Mouse (Mus musculus): ENCODE results near the gene Psme4. TPM values are rescaled to one million over a fixed set of nuclear protein-coding genes. Genes with fewer than 3 reads are reported as not detected.

Psme4 gene
- total and polyA plus RNA-seq, 2 experiments from 2014 or later, result 10.2 to 34.5 TPM

DNA sequence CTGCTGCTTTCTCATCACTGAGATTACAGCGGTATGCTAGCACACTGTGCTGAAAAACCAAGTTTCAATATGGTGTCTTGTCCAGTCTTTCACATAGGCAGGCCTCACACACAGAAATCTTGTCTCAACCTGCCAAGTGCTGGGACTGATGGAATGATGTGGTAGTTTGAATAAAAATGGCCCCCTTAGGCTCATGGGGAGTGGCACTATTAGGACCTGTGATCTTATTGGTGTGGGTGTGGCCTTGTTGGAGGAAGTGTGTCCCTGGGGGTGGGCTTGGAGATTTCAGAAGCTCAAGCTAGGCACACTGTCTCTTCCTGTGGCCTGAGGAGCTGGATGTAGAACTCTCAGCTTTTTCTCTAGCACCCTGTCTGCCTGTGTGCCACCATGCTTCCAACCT, 124.7 kb downstream of the Psme4 start:
- Histone ChIP-seq H3K9me3 (ENCODE audit: low read length) (no peaks in the 10 kb centered on the region), H3K27ac (no peak overlapping the region), H3K27me3 (ENCODE audit: insufficient read depth, low read length) (no peaks in the 10 kb centered on the region), H3K9ac (replicated peaks; ENCODE audit: low read length) (no peak overlapping the region), H3K4me3 (ENCODE audit: low read length) (no peak overlapping the region), H3K4me1 (ENCODE audit: insufficient read depth, low read length) (no peaks in the 10 kb centered on the region), H3K36me3 (ENCODE audit: insufficient read depth, low read length) (peaks cover 4% of the 10 kb centered on the region; the same call in 1 of the 2 replicates), H3K4me2 (ENCODE audit: low read depth, low read length) (no peak overlapping the region)
- TF ChIP-seq CTCF (IDR thresholded peaks at IDR 0.05; ENCODE audit: low read depth), result no peak
- ATAC-seq (no peak), DNase-seq (ENCODE audit: low spot score) (no peak)
- 86% methylated on average over 1 of the region's 1 CpGs for WGBS

DNA sequence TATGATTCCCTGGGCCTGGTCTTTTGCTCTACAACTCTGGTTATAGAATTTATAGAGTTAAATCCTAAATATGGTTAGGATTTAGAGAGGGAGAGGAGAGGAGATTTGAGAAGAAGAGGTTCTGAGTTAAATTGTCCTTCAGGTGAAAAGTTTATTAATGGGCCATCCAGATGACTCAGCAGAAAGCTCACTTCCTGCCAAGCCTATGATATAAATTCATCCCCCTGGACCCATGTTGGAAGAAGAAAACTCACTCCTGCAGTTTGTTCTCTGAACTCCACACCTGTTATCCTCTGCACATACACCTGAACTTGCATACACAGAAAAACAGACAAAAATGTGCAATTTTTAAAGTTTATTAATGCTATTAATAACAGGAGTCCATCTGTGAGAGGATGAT, 127.8 kb downstream of the Psme4 start:
- Histone ChIP-seq H3K27ac (no peak overlapping the region), H3K36me3 (ENCODE audit: insufficient read depth, low read length) (no peaks in the 10 kb centered on the region), H3K27me3 (ENCODE audit: insufficient read depth, low read length) (no peaks in the 10 kb centered on the region), H3K4me2 (ENCODE audit: low read depth, low read length) (no peak overlapping the region), H3K9me3 (ENCODE audit: low read length) (no peaks in the 10 kb centered on the region), H3K4me3 (ENCODE audit: low read length) (no peak overlapping the region), H3K9ac (replicated peaks; ENCODE audit: low read length) (no peak overlapping the region), H3K4me1 (ENCODE audit: insufficient read depth, low read length) (no peaks in the 10 kb centered on the region)
- ATAC-seq (no peak), DNase-seq (ENCODE audit: low spot score) (no peak)
- TF ChIP-seq CTCF (IDR thresholded peaks at IDR 0.05; ENCODE audit: low read depth), result no peak

DNA sequence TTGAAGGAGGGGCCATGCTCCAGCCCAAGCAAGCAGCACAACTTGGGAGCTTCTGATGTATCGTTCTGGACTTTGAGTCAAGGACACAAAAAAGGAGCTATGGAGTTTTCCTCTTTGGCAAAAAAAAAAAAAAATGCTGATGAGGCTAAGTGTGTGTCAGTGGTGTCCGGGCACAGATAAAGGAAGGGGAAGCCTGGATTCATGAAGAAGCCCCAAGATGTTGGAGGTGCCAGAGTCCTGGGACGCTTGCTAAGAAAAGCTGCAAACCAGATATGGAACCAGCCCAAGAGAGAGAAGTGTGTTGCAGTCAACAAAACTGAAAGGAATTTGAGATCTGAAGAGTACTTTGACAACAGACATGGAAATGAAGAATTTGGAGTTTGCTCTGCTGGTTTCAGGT, 140.8 kb downstream of the Psme4 start:
- TF ChIP-seq CTCF (IDR thresholded peaks at IDR 0.05; ENCODE audit: low read depth), result no peak
- Histone ChIP-seq H3K9me3 (ENCODE audit: low read length) (no peaks in the 10 kb centered on the region), H3K9ac (replicated peaks; ENCODE audit: low read length) (no peak overlapping the region), H3K36me3 (ENCODE audit: insufficient read depth, low read length) (no peaks in the 10 kb centered on the region), H3K27me3 (ENCODE audit: insufficient read depth, low read length) (no peaks in the 10 kb centered on the region), H3K4me3 (ENCODE audit: low read length) (no peak overlapping the region), H3K4me2 (ENCODE audit: low read depth, low read length) (no peak overlapping the region), H3K4me1 (ENCODE audit: insufficient read depth, low read length) (no peaks in the 10 kb centered on the region), H3K27ac (no peak overlapping the region)
- DNase-seq (ENCODE audit: low spot score), result no peak
- WGBS, result 97% methylated on average over 3 of the region's 3 CpGs
- no peak for ATAC-seq

DNA sequence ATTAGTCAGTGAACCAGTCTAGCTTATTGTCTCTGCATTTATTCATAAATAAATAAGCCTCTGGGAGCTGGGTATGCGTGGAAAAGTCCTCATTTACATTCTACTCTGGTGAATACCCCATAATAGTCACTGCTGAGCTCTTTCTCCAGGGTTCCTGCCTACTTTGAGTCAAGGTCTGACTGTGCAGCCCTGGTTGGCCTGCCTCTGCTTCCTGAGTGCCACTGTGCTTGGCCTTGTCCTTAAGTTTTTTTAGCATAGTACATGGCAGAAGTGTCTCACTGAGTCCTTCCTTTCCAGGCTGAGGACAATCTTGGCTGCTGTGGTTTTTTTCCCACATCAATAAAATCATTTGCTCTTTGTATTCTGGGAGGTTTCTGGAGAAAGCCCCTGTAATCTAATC, 149.1 kb downstream of the Psme4 start:
- 63% methylated on average over 1 of the region's 1 CpGs for WGBS
- H3K27ac ChIP-seq, result no peak overlapping the region
- TF ChIP-seq CTCF (IDR thresholded peaks at IDR 0.05; ENCODE audit: low read depth), result no peak

GRCm38 (mm10) chr11:30923283-30923682, 151.8 kb downstream of the Psme4 start:
- Histone ChIP-seq H3K4me2 (ENCODE audit: low read depth, low read length) (no peak overlapping the region), H3K4me1 (ENCODE audit: insufficient read depth, low read length) (no peaks in the 10 kb centered on the region), H3K27me3 (ENCODE audit: insufficient read depth, low read length) (no peaks in the 10 kb centered on the region), H3K27ac (no peak overlapping the region), H3K4me3 (ENCODE audit: low read length) (no peak overlapping the region), H3K9ac (replicated peaks; ENCODE audit: low read length) (no peak overlapping the region), H3K36me3 (ENCODE audit: insufficient read depth, low read length) (peaks cover 6% of the 10 kb centered on the region; the same call in 1 of the 2 replicates), H3K9me3 (ENCODE audit: low read length) (no peaks in the 10 kb centered on the region)
- TF ChIP-seq CTCF (IDR thresholded peaks at IDR 0.05; ENCODE audit: low read depth), result no peak
- no peak for ATAC-seq
- 96% methylated on average over 3 of the region's 3 CpGs for WGBS
- no peak for DNase-seq (ENCODE audit: low spot score)

More for the DNA sequence above, 149.1 kb downstream of the Psme4 start:
- H3K4me1 ChIP-seq (ENCODE audit: insufficient read depth, low read length), result no peaks in the 10 kb centered on the region
- no peak overlapping the region for H3K9ac ChIP-seq (replicated peaks; ENCODE audit: low read length)
- no peaks in the 10 kb centered on the region for H3K9me3 ChIP-seq (ENCODE audit: low read length)
- DNase-seq (ENCODE audit: low spot score) (no peak), ATAC-seq (no peak)
- no peak overlapping the region for H3K4me2 ChIP-seq (ENCODE audit: low read depth, low read length)
- H3K36me3 ChIP-seq (ENCODE audit: insufficient read depth, low read length), result no peaks in the 10 kb centered on the region
- no peaks in the 10 kb centered on the region for H3K27me3 ChIP-seq (ENCODE audit: insufficient read depth, low read length)
- no peak overlapping the region for H3K4me3 ChIP-seq (ENCODE audit: low read length)

DNA sequence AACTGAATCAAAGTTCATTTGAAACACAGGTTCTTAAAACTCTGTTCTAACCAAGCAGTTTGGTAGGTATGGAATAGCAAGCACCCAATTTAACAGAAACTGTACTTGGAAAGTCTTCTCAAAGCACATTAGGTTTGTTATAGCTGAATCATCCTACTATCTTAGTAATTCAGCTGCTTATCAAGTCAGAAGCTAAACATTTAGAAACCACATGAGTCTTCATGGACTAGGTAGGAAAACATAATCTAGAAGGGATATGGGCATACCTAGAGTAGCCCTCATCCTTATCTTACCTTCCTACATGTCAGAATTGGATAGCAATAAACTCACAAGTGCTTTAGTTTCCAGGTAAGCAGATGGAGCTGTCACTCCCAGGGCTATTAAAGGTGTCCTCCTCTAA, 156.6 kb downstream of the Psme4 start:
- no peaks in the 10 kb centered on the region for H3K27me3 ChIP-seq (ENCODE audit: insufficient read depth, low read length)
- H3K4me2 ChIP-seq (ENCODE audit: low read depth, low read length), result no peak overlapping the region
- H3K27ac ChIP-seq, result no peak overlapping the region
- peaks cover 7% of the 10 kb centered on the region; the same call in 1 of the 2 replicates for H3K36me3 ChIP-seq (ENCODE audit: insufficient read depth, low read length)
- no peak for ATAC-seq
- no peak for DNase-seq (ENCODE audit: low spot score)
- H3K4me3 ChIP-seq (ENCODE audit: low read length), result no peak overlapping the region
- no peaks in the 10 kb centered on the region for H3K4me1 ChIP-seq (ENCODE audit: insufficient read depth, low read length)
- TF ChIP-seq CTCF (IDR thresholded peaks at IDR 0.05; ENCODE audit: low read depth), result no peak
- H3K9ac ChIP-seq (replicated peaks; ENCODE audit: low read length), result no peak overlapping the region
- no peaks in the 10 kb centered on the region for H3K9me3 ChIP-seq (ENCODE audit: low read length)

GRCm38 (mm10) chr11:30928498-30928897, 157.0 kb downstream of the Psme4 start:
- Histone ChIP-seq H3K4me2 (ENCODE audit: low read depth, low read length) (no peak overlapping the region), H3K4me3 (ENCODE audit: low read length) (no peak overlapping the region), H3K27ac (no peak overlapping the region), H3K9me3 (ENCODE audit: low read length) (no peaks in the 10 kb centered on the region), H3K36me3 (ENCODE audit: insufficient read depth, low read length) (peaks cover 7% of the 10 kb centered on the region; the same call in 1 of the 2 replicates), H3K27me3 (ENCODE audit: insufficient read depth, low read length) (no peaks in the 10 kb centered on the region), H3K4me1 (ENCODE audit: insufficient read depth, low read length) (no peaks in the 10 kb centered on the region), H3K9ac (replicated peaks; ENCODE audit: low read length) (no peak overlapping the region)
- ATAC-seq (no peak), DNase-seq (ENCODE audit: low spot score) (no peak)
- WGBS, result 94% methylated on average over 1 of the region's 1 CpGs
- no peak for TF ChIP-seq CTCF (IDR thresholded peaks at IDR 0.05; ENCODE audit: low read depth)

Other genes with a start within 250 kb of the Psme4 start
- gene Acyp2, start 122.1 kb upstream of the Psme4 start, total RNA-seq (2014; rRNA removed), result 11.8 and 12.9 TPM in 2 replicates
- 57.0 and 62.6 TPM in 2 replicates for gene Acyp2, start 122.1 kb upstream of the Psme4 start, polyA plus RNA-seq (2015; fragmentation: Nextera tagmentation; extraction: Ambion mirVana)
- 13.0 and 13.7 TPM in 2 replicates for gene Gpr75, start 113.6 kb downstream of the Psme4 start, total RNA-seq (2014; rRNA removed)
- gene Gpr75, start 113.6 kb downstream of the Psme4 start, polyA plus RNA-seq (2015; fragmentation: Nextera tagmentation; extraction: Ambion mirVana), result 5.2 and 5.4 TPM in 2 replicates
- gene Asb3, start 113.7 kb downstream of the Psme4 start, total RNA-seq (2014; rRNA removed), result 11.2 and 14.8 TPM in 2 replicates
- gene Asb3, start 113.7 kb downstream of the Psme4 start, polyA plus RNA-seq (2015; fragmentation: Nextera tagmentation; extraction: Ambion mirVana), result 19.8 and 21.8 TPM in 2 replicates
- 11.5 and 14.1 TPM in 2 replicates for gene Erlec1, start 182.6 kb downstream of the Psme4 start, total RNA-seq (2014; rRNA removed)
- gene Erlec1, start 182.6 kb downstream of the Psme4 start, polyA plus RNA-seq (2015; fragmentation: Nextera tagmentation; extraction: Ambion mirVana), result 12.6 and 14.8 TPM in 2 replicates
- gene Chac2, start 214.6 kb downstream of the Psme4 start, total RNA-seq (2014; rRNA removed), result 6.5 and 14.7 TPM in 2 replicates
- 25.6 and 26.1 TPM in 2 replicates for gene Chac2, start 214.6 kb downstream of the Psme4 start, polyA plus RNA-seq (2015; fragmentation: Nextera tagmentation; extraction: Ambion mirVana)